Mouse (Mus musculus) G1E-ER4 (cell line): ENCODE results near the gene Ctxn1. TPM values are rescaled to one million over a fixed set of nuclear protein-coding genes. Genes with fewer than 3 reads are reported as not detected.

ENCODE experiments used
- GATA1 ChIP-seq: IDR thresholded peaks from one replicate; pipeline ENCODE4 v1.8.0; 2012; ENCODE audit warnings: low read length, inconsistent platforms
- polyA plus RNA-seq: library from polyadenylated mRNA; stranded (reverse); fragments of >175 nt; gene quantifications from 2 replicates; pipeline ENCODE4 v1.2.3, GENCODE M21; 2012

Ctxn1 gene
- 1.5 and 2.0 TPM in 2 replicates for polyA plus RNA-seq

DNA sequence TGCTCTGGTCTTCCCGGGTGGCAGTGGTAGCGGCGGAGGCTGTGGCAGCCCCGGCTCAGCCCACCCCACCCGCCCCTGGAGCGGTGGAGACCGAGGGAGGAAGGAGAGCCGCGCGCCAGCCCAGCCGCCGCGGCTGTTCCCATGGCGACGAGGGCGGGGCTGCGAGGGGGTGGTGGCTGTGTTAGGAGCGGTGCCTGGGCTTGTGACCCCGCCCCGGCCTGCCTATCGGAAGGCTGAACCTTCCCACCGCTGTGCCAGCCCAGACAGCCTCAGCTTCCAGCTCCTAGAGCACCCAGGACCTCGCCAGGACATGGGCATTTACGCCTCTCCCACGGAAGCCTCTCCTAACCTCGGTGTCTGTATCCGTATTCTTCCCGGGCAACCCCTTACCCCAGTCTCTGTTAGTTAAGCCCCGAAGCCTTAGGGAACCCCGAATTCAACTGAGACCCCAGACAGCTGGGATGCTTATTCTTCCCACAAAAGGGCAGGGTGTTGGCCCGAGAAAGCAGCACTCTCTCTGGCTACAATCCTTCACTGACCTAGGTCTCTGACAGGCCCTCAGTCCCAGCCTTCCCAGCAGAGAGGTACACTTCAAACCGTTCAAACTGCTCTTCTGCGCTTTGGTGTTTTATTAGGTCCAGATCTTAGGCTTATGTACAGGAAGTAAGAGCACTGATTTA is at the start of gene Ctxn1:
Gene Ctxn1 (minus strand): TSS at position 150 of the 680 bp plus-strand sequence.
- no peak for TF ChIP-seq GATA1

DNA sequence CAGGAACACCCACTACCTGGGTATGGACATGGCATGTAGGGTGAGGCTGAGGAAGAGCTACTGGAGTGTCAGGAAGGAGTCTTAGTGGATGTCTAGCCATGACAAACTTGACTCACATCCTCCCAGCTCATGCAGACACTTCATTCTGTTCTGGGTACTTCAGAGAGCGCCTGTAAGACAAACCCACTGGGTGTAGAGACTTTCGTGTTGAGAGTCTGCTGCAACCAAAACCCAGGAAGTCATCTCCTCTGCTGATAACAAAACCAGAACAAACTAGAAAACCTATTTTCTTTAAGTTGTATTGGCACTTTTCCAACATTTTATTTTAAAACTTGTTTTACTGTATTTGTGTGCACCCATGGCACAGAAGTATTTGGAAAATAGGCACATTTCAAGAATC is 46.8 kb upstream of the Ctxn1 start:
- no peak for TF ChIP-seq GATA1

- peak; percentile 60 for TF ChIP-seq GATA1
Observed at GRCm38 (mm10) chr8:4304124-4304547, 45.1 kb upstream of the Ctxn1 start.

- no peak for TF ChIP-seq GATA1
Observed at GRCm38 (mm10) chr8:4297822-4298221, 38.7 kb upstream of the Ctxn1 start.

GRCm38 (mm10) chr8:4292738-4293137 is 33.7 kb upstream of the Ctxn1 start:
- no peak for TF ChIP-seq GATA1

DNA sequence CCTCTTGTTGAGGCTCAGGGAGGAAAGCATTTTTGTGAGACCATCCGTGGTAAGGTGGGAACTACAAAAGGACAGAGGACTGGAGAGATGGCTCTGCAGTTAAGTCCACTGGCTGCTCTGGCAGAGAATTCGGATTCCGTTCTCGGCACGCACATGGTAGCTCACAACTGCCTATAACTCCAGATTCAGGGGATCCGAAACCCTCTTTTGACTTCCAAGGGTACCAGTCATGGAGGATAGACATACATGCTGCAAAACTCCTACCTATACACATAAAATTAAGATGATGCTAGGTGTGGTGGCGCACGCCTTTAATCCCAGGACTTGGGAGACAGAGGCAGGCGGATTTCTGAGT is 17.0 kb upstream of the Ctxn1 start:
- no peak for TF ChIP-seq GATA1

GRCm38 (mm10) chr8:4275275-4276110 is 16.4 kb upstream of the Ctxn1 start, which contains the start of gene Timm44:
Gene Timm44, minus strand, starts transcription at chr8:4275913.
- no peak for TF ChIP-seq GATA1

GRCm38 (mm10) chr8:4269609-4270008 is 10.5 kb upstream of the Ctxn1 start:
- no peak for TF ChIP-seq GATA1

GRCm38 (mm10) chr8:4267627-4268026 is 8.6 kb upstream of the Ctxn1 start:
- TF ChIP-seq GATA1: no peak

GRCm38 (mm10) chr8:4265160-4265914 is 6.3 kb upstream of the Ctxn1 start:
- no peak for TF ChIP-seq GATA1

DNA sequence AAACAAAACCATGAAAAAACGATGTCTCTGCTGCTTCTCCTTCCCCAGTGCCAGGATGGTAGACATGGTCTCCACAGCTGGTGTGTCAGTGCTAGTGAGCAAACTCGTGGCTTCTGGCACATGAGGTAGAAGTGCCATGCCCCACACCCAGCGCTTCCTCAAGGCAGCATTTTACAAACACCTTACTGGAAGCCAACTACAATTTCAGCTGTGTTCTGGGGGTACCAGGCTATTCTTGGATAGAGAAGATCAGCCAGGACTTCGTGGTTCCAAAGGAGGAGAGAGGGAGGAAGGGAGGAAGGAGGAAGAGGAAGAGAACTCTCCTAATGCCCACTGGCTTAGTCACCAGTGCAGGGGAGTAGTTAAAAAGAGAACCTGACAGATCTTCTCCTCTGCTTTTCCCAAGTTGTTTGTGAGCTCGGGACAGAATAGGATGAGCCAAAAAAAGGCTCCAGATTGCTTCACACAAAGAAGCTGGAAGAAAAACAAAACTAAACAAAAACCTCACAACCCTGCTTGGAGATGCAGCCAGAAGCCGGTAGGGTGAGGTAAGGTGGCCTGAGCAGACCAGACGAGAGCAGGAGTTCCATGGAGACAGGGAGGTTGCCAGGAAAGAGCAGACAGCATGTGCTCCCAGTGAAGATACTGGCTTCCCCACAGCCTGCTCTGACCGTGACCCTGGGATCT is 4.2 kb upstream of the Ctxn1 start:
- no peak for TF ChIP-seq GATA1

DNA sequence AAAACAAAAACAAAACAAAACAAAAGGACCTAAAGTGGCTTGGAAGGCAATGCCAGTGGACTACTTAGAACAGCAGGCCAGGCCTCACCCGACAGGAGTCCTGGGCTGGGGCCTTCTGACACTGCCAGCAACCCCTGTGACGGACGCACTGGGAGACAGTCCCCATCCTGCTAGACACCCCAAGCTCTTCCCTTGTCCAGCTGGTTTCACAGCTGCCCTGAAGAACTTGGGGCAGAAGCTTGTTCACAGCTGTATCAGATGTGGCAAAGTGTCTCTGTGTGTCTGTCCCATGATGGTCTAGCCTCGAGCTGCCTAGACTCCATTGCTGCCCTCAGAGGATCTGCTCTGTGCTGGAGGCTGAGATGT is 714 bp upstream of the Ctxn1 start:
- TF ChIP-seq GATA1: no peak

DNA sequence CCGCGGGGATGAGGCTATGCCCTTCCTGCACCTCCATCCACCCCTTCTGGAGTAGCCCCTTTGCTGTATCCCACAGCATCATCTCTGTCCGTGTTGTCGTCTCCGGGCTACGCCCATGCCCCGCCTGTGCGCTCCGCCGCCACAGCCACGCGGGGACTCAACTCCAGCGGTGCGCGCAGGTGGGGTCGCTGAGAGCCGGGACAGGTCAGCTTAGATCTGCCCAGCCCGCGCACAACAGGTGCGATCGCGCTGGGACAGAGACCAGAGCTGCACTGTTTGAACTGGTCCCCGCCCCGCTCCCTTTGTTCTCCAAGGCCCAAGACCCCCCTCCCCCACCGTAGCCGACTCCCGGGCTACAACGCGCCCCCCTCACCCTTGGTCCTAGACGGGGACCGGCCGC is 396 bp downstream of the Ctxn1 start:
- TF ChIP-seq GATA1: no peak

DNA sequence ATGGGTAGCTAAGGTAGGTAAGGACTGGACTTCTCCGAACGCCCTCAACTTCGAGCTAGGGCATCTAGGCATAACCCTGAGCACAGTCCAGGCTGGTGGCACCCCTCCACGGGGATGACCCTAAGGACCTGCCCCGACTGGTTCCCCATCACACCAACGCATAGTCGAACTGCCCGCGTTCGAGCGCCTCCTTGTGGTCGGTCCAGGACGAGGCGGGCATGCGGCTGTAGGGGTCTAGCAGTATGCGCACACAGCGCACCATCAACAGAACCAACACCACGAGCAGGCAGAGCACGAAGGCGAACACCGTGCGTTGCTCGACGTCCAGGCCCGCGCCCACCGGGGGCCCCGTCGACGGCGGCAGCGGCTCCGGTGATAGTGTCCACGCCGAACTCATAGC is 841 bp downstream of the Ctxn1 start:
- no peak for TF ChIP-seq GATA1

- no peak for TF ChIP-seq GATA1
Observed at GRCm38 (mm10) chr8:4257350-4257749, 1.7 kb downstream of the Ctxn1 start.

DNA sequence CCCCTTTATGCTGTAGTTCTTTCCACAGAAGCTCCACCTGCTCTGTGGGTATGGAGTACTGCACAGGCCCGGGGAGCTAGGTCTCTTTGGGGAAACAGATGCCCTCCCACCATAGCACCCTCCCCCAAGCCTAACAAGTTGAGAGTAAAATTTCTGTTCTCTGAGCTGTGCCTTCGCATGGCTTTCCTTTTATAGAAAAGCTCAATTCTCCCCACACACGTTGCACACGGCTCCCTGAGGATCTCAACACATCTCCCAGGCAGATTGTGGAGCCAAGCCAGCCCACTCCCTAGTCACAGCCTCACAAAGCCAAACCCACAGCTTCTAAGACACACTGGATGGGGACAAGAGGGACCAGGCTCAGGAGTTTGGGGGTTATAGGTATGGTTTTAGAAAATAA is 2.2 kb downstream of the Ctxn1 start:
- no peak for TF ChIP-seq GATA1
